Mouse (Mus musculus): ENCODE results near the gene Mtr.

DNA sequence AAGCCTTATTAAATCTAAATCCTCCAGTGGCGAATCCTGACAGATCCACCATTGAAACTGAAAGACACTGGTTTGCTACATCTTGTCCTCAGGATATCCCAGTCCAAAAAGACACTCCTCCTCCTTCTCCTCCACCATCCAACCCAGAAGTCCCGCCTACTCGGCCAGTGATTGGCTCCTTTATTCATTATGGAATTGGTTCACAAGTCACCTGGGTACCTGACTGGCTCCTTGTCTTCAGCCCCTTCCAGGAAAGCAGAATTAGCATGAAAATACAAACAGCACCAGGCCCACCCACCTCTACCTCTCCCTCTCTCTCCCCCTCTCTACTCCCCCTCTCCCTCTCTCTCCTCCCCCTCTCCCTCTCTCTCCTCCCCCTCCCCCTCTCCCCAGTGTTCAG, 81.2 kb downstream of the Mtr start:
- TF ChIP-seq POLR2A (IDR thresholded peaks at IDR 0.05; ENCODE audit: borderline replicate concordance, extremely low read depth, insufficient read depth, insufficient read length, poor library complexity, severe bottlenecking) (no peak), CTCF (IDR thresholded peaks at IDR 0.05; ENCODE audit: borderline replicate concordance, extremely low read depth, insufficient read depth, insufficient read length) (no peak)
